Mouse (Mus musculus) erythroblast, embryonic 14.5 days (primary cell): ENCODE measurements around the gene Cnp.

ENCODE experiments used
- GATA1 ChIP-seq: IDR thresholded peaks from 2 replicates; pipeline ENCODE4 v1.6.1; 2012; ENCODE audit warnings: low read length, inconsistent platforms, mixed read lengths
- TAL1 ChIP-seq: IDR thresholded peaks from 3 replicates; pipeline ENCODE4 v1.6.1; 2012; ENCODE audit warnings: low read length, inconsistent platforms, mixed read lengths

DNA sequence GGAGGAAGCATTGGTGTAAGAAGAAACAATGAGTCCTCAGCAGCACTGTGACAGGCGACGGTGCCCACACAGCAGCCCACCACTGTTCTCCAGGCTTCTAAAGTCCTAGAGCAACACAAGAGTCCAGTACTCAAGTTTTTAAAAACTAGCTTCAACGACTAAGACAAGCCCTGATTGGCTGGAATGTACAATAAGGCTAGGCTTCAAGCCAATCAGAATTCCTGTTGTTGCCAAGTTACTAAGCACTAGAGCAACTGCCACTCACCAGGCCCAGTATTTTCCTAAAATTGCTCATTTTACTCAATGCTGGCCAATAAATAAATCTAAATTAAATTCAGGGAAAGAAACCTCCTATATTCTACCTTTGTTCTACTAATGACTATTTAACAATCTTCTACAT lies 38.5 kb downstream of the Cnp start:
- TF ChIP-seq TAL1: no peak
- no peak for TF ChIP-seq GATA1
